Mouse (Mus musculus) myocyte (in vitro differentiated cells): ENCODE measurements around the gene Rfx1.

Experiments used
- CEBPB ChIP-seq: IDR thresholded peaks from 2 replicates; pipeline ENCODE4 v1.6.1; 2011; ENCODE audit warnings: mild to moderate bottlenecking, moderate library complexity; ENCODE audit not compliant: poor library complexity, insufficient read depth, severe bottlenecking
- MAX ChIP-seq: IDR thresholded peaks from one replicate; pipeline ENCODE4 v1.6.1; 2011; ENCODE audit warnings: low read depth, mild to moderate bottlenecking, control low read depth
- MYOD1 ChIP-seq, 3 experiments: IDR thresholded peaks; one replicate each; pipeline ENCODE4 v1.6.1; 2011; ENCODE audit warnings: control low read depth in 2 of 3, low read depth in 2 of 3, mild to moderate bottlenecking in 2 of 3, moderate library complexity in 1 of 3; ENCODE audit not compliant: insufficient read length in 2 of 3, control insufficient read depth in 1 of 3
- POLR2A ChIP-seq: IDR thresholded peaks from one replicate; pipeline ENCODE4 v1.6.1; 2011; ENCODE audit warnings: low read depth, mild to moderate bottlenecking, control low read depth, moderate library complexity; ENCODE audit not compliant: insufficient read length
- REST ChIP-seq: IDR thresholded peaks from one replicate; pipeline ENCODE4 v1.6.1; 2011; ENCODE audit warnings: mild to moderate bottlenecking, control low read depth, moderate library complexity; ENCODE audit not compliant: insufficient read depth, insufficient read length
- TCF12 ChIP-seq: IDR thresholded peaks from one replicate; pipeline ENCODE4 v1.6.1; 2011; ENCODE audit warnings: mild to moderate bottlenecking, control low read depth; ENCODE audit not compliant: poor library complexity, insufficient read depth, severe bottlenecking

GRCm38 (mm10) chr8:84023085-84023484 lies 43.5 kb upstream of the Rfx1 start:
- TF ChIP-seq MYOD1 (IDR thresholded peaks at IDR 0.05; ENCODE audit: control insufficient read depth in 1 of 3, insufficient read length in 2 of 3, low read depth in 2 of 3) (peak in 2 of 3 experiments; percentile 41 to 70), POLR2A (no peak), CEBPB (no peak), REST (no peak), TCF12 (peak; percentile 15), MAX (no peak)
